Mouse (Mus musculus) kidney, embryonic 14.5 days (tissue): ENCODE measurements around the gene Cdhr5. TPM values are rescaled to one million over a fixed set of nuclear protein-coding genes. Genes with fewer than 3 reads are reported as not detected.
"Not testable (repeated sequence)": the region's sequence is repeated elsewhere in the genome, so short reads cannot be mapped to it uniquely, and the experiment has no call there.

ENCODE experiments used
- ATAC-seq: fragments of 200-750 bp; cut with Nextera tagmentation; 2 replicates; pipeline ENCODE4 v1.8.0; 2017; ENCODE audit warnings: moderate number of reproducible peaks, mild to moderate bottlenecking, moderate TSS enrichment, moderate library complexity; ENCODE audit not compliant: low FRiP score, low TSS enrichment
- H3K27ac ChIP-seq: fragments of 300-500 bp; sonication (generic); 2 replicates; pipeline ENCODE4 v1.5.1; 2014; ENCODE audit warnings: low read depth, mild to moderate bottlenecking, low read length, moderate library complexity, mixed read lengths
- H3K27me3 ChIP-seq: fragments of 300-500 bp; sonication (generic); 2 replicates; pipeline ENCODE4 v1.6.1; 2014; ENCODE audit warnings: mild to moderate bottlenecking, low read length; ENCODE audit not compliant: control insufficient read depth, insufficient read depth
- H3K36me3 ChIP-seq: fragments of 300-500 bp; sonication (generic); 2 replicates; pipeline ENCODE4 v1.6.1; 2014; ENCODE audit warnings: low read length, mixed read lengths; ENCODE audit not compliant: control insufficient read depth, insufficient read depth
- H3K4me1 ChIP-seq: fragments of 300-500 bp; sonication (generic); 2 replicates; pipeline ENCODE4 v1.6.1; 2014; ENCODE audit warnings: low read length, mixed read lengths; ENCODE audit not compliant: control insufficient read depth, insufficient read depth
- H3K4me2 ChIP-seq: fragments of 300-500 bp; sonication (generic); replicated peaks from 2 replicates; pipeline ENCODE4 v1.6.1; 2014; ENCODE audit warnings: low read depth, mild to moderate bottlenecking, low read length
- H3K4me3 ChIP-seq: fragments of 300-500 bp; sonication (generic); 2 replicates; pipeline ENCODE4 v1.5.1; 2014; ENCODE audit warnings: mild to moderate bottlenecking, low read length
- H3K9ac ChIP-seq: fragments of 300-500 bp; sonication (generic); 2 replicates; pipeline ENCODE4 v1.6.1; 2014; ENCODE audit warnings: low read depth, mild to moderate bottlenecking, low read length, moderate library complexity
- H3K9me3 ChIP-seq: fragments of 300-500 bp; sonication (generic); 2 replicates; pipeline ENCODE4 v1.6.1; 2016; ENCODE audit warnings: low read length; ENCODE audit not compliant: control insufficient read depth
- WGBS: fragments of 180-500 bp; shearing (Covaris S2); extraction: QIAGEN DNeasy Blood & Tissue Kit; methylation state at CpG from one replicate; pipeline ENCODE4 v1.1.7; 2014; 5-methylcytosine and 5-hydroxymethylcytosine counted together
- polyA plus RNA-seq: library from polyadenylated mRNA; unstranded; fragments of >200 nt; fragmentation: Nextera tagmentation; extraction: Ambion mirVana; gene quantifications from 2 replicates; pipeline ENCODE4 v1.2.1, GENCODE M21; 2014

Gene Cdhr5
- polyA plus RNA-seq, 1 experiment from 2014 or later: 3.5 TPM

- WGBS: 10% methylated on average over 25 of the region's 25 CpGs
- ATAC-seq: peak; percentile 67
- H3K4me3 ChIP-seq: peak within 1 kb of the TSS; percentile 51
- peaks cover 36% of the 10 kb centered on the region for H3K36me3 ChIP-seq
- no peaks in the 10 kb centered on the region for H3K9me3 ChIP-seq
- H3K27ac ChIP-seq: no peak within 1 kb of the TSS
- peak within 1 kb of the TSS; percentile 88 for H3K4me2 ChIP-seq
- H3K9ac ChIP-seq: peak within 1 kb of the TSS; percentile 58
- peaks cover 11% of the 10 kb centered on the region for H3K4me1 ChIP-seq
- H3K27me3 ChIP-seq: no peaks in the 10 kb centered on the region
Observed at GRCm38 (mm10) chr7:141265739-141266561, 10.6 kb downstream of the Cdhr5 start, which contains the start of gene Irf7. TSS of gene Irf7 (minus strand) at chr7:141266481.

DNA sequence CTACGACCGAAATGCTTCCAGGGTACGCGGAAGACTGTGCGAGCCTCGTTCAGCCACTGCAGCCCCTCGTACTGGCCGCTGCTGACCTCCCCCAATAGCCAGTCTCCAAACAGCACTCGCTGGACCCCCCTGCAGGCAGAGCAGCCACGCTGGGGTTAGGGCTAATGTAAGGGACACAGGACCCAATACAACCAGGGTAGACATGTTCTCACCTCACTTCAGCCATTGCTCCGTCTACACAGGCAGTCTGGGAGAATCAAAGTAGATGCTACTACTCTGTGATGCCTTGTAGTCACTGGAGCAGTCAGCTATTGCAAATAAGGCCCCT, 11.2 kb downstream of the Cdhr5 start:
- H3K4me3 ChIP-seq: no peak overlapping the region
- ATAC-seq: peak; percentile 34

DNA sequence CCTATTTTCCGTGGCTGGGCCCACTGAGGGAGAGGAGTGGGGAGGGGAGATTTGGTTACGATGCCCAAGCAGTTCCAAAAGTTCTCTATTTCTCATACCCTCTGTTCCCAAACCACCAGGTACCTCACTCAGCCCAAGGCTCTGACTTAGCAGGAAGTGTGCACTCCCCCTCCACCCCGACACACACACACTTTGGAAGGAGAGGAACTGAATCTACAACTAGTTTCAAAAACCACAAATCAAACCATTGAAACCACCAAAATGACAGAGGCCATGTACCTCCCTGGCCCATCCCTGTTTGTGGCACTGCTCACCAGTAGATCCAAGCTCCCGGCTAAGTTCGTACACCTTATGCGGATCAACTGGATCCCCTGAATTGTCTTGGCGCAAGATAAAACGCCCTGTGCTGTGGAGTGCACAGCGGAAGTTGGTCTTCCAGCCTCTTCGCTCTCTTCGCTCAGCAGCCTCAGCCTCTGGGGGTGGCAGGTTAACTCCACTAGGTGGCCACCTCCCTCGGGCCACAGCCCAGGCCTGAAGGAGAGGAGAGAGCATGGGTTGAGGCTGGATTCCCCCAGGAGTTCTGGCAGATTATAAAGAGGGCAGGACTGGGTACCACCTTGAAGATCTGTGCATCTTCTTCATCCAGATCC, 11.7 kb downstream of the Cdhr5 start:
- H3K27me3 ChIP-seq: no peaks in the 10 kb centered on the region
- peaks cover 46% of the 10 kb centered on the region for H3K36me3 ChIP-seq
- peak; percentile 67; the same call in 1 of the 2 replicates for ATAC-seq
- WGBS: 34% methylated on average over 12 of the region's 12 CpGs
- no peak overlapping the region for H3K27ac ChIP-seq
- peak overlapping the region; percentile 88 for H3K4me2 ChIP-seq
- H3K4me1 ChIP-seq: peaks cover 11% of the 10 kb centered on the region
- H3K9ac ChIP-seq: no peak overlapping the region
- H3K4me3 ChIP-seq: no peak overlapping the region
- no peaks in the 10 kb centered on the region for H3K9me3 ChIP-seq

More for the DNA sequence above, 11.2 kb downstream of the Cdhr5 start:
- peak overlapping the region; percentile 88 for H3K4me2 ChIP-seq
- H3K4me1 ChIP-seq: peaks cover 11% of the 10 kb centered on the region
- no peak overlapping the region for H3K27ac ChIP-seq
- 34% methylated on average over 11 of the region's 11 CpGs for WGBS
- H3K9ac ChIP-seq: no peak overlapping the region
- H3K27me3 ChIP-seq: no peaks in the 10 kb centered on the region
- peaks cover 42% of the 10 kb centered on the region for H3K36me3 ChIP-seq
- no peaks in the 10 kb centered on the region for H3K9me3 ChIP-seq

DNA sequence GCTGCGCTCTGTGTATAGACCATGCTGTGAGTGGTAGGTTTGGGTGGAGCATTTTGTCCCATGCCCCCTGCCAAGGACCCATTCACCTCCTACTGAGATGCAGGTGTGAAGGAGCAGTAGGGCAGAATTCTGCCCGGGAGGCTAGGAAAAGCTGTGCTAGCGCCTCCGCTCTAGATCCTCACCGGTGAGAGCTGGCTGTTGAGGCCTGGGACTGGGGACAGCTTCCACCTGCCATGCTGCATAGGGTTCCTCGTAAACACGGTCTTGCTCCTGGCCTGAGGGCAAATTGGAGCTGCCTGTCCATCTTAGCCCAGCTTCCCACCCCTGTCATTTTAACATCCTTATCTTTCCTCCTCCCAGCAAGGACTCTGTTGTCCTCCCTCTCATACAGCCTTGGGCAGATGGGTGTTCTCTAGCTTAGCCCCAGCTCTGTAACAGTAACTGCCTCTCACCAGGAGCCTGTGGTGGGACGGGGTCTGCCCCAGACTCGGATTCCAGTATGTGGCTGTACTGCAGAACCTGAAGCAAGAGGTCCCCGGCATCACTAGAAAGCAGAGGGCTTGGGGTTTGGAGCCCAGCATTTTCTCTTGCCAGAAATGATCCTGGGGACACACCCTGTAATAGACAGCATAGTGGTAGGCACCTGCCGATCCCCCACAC, 12.4 kb downstream of the Cdhr5 start:
- Histone ChIP-seq H3K9me3 (no peaks in the 10 kb centered on the region), H3K9ac (no peak overlapping the region), H3K4me3 (no peak overlapping the region), H3K36me3 (peaks cover 53% of the 10 kb centered on the region), H3K4me2 (no peak overlapping the region), H3K4me1 (peaks cover 11% of the 10 kb centered on the region), H3K27me3 (no peaks in the 10 kb centered on the region), H3K27ac (no peak overlapping the region)
- 68% methylated on average over 11 of the region's 11 CpGs for WGBS
- no peak for ATAC-seq

DNA sequence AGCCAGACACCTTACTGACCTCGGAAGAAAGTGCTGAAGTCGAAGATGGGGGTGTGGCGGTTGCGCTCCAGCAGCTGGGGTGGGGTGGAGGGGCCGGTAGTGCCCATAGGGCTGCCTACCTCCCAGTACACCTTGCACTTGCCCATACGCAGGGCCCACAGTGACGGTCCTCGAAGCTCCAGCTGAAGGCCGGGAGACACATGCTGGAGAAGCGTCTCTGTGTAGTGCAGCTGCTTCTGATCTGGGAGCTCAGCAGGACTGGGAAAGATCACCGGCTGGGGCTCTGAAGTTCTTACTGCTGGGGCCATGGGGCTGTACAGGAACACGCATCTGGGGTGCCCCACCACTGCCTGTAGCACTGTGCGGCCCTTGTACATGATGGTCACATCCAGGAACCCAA, 12.9 kb downstream of the Cdhr5 start:
- Histone ChIP-seq H3K27ac (no peak overlapping the region), H3K4me3 (no peak overlapping the region), H3K4me2 (no peak overlapping the region), H3K36me3 (peaks cover 59% of the 10 kb centered on the region), H3K4me1 (peaks cover 11% of the 10 kb centered on the region), H3K9me3 (no peaks in the 10 kb centered on the region), H3K9ac (no peak overlapping the region), H3K27me3 (no peaks in the 10 kb centered on the region)
- no peak for ATAC-seq
- WGBS: 85% methylated on average over 13 of the region's 13 CpGs

- ATAC-seq: no peak
Observed at GRCm38 (mm10) chr7:141261480-141261879, 15.1 kb downstream of the Cdhr5 start.

GRCm38 (mm10) chr7:141256159-141256558, 20.4 kb downstream of the Cdhr5 start:
- Histone ChIP-seq H3K4me3 (no peak overlapping the region), H3K4me1 (no peaks in the 10 kb centered on the region), H3K9me3 (no peaks in the 10 kb centered on the region), H3K27me3 (no peaks in the 10 kb centered on the region), H3K9ac (no peak overlapping the region), H3K27ac (no peak overlapping the region), H3K4me2 (no peak overlapping the region), H3K36me3 (peaks cover 94% of the 10 kb centered on the region)
- no peak for ATAC-seq
- 94% methylated on average over 10 of the region's 10 CpGs for WGBS

More at GRCm38 (mm10) chr7:141261480-141261879, 15.1 kb downstream of the Cdhr5 start:
- Histone ChIP-seq H3K9me3 (no peaks in the 10 kb centered on the region), H3K4me1 (peaks cover 11% of the 10 kb centered on the region), H3K9ac (no peak overlapping the region), H3K27me3 (no peaks in the 10 kb centered on the region), H3K36me3 (peaks cover 80% of the 10 kb centered on the region), H3K4me2 (no peak overlapping the region), H3K27ac (no peak overlapping the region), H3K4me3 (no peak overlapping the region)
- WGBS: 91% methylated on average over 3 of the region's 3 CpGs

DNA sequence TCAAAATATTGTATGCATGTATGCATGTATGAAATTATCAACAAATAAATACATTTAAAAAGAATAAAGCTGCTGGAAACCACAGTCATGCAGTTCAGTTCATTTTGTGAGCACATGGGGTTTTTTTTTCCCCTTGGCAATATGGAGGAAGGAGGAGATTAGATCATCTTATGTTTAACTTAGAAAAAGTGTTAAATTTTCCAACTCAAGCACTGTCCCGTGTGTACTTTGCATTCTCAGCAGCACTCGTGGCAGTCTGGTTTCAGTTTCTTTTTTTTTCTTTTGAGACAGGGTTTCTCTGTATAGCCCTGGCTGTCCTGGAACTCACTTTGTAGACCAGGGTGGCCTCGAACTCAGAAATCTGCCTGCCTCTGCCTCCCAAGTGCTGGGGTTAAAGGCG, 26.1 kb downstream of the Cdhr5 start:
- H3K27ac ChIP-seq, H3K9ac ChIP-seq, H3K4me1 ChIP-seq, H3K4me3 ChIP-seq, H3K9me3 ChIP-seq, H3K4me2 ChIP-seq, H3K27me3 ChIP-seq, ATAC-seq: not testable (repeated sequence)
- peaks cover 88% of the 10 kb centered on the region for H3K36me3 ChIP-seq
- WGBS: 89% methylated on average over 4 of the region's 4 CpGs

DNA sequence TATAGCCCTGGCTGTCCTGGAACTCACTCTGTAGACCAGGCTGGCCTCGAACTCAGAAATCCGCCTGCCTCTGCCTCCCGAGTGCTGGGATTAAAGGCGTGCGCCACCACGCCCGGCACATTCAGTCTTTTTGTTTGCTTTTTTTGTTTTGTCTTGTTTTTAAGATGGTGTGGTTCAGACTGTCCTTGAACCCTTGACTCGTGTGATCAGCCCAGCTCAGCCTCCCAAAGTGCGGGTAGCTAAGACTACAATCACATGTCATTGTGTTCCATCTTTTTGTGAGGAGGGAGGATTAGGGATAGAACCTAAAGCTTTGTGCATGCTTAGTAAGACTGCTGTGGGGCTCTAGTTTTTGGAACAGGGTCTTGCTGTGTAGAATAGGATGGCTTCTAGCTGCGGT, 45.0 kb downstream of the Cdhr5 start:
- ATAC-seq: no peak
- H3K27ac ChIP-seq: no peak overlapping the region
- H3K4me3 ChIP-seq: no peak overlapping the region
- no peak overlapping the region for H3K4me2 ChIP-seq
- H3K9me3 ChIP-seq: no peaks in the 10 kb centered on the region
- H3K27me3 ChIP-seq: no peaks in the 10 kb centered on the region
- H3K36me3 ChIP-seq: peaks cover 55% of the 10 kb centered on the region
- peaks cover 18% of the 10 kb centered on the region for H3K4me1 ChIP-seq
- 96% methylated on average over 10 of the region's 10 CpGs for WGBS
- no peak overlapping the region for H3K9ac ChIP-seq
